Mouse (Mus musculus): Measurements from ENCODE around the gene Mroh2a. TPM values are rescaled to one million over a fixed set of nuclear protein-coding genes. Genes with fewer than 3 reads are reported as not detected.

Mroh2a gene
- polyA plus RNA-seq, 1 experiment from 2014 or later: 0.29 TPM

GRCm38 (mm10) chr1:88248658-88249057 lies 21.9 kb downstream of the Mroh2a start:
- no peak for TF ChIP-seq CTCF (IDR thresholded peaks at IDR 0.05; ENCODE audit: low read depth)
- H3K9me3 ChIP-seq (ENCODE audit: control insufficient read depth): peaks cover 43% of the 10 kb centered on the region
- WGBS: 64% methylated on average over 4 of the region's 4 CpGs

GRCm38 (mm10) chr1:88249596-88249995 lies 22.8 kb downstream of the Mroh2a start:
- no peaks in the 10 kb centered on the region for H3K36me3 ChIP-seq (ENCODE audit: control insufficient read depth, insufficient read depth)
- no peaks in the 10 kb centered on the region for H3K27me3 ChIP-seq (replicated peaks; ENCODE audit: control insufficient read depth, insufficient read depth, low read length)
- H3K9ac ChIP-seq (ENCODE audit: low read depth, low read length): no peak overlapping the region
- no peak overlapping the region for H3K4me2 ChIP-seq (replicated peaks; ENCODE audit: low read depth)
- no peak for TF ChIP-seq CTCF (IDR thresholded peaks at IDR 0.05; ENCODE audit: low read depth)
- ATAC-seq: no peak
- H3K9me3 ChIP-seq (ENCODE audit: control insufficient read depth): peaks cover 43% of the 10 kb centered on the region
- H3K4me1 ChIP-seq (replicated peaks; ENCODE audit: control insufficient read depth, insufficient read depth, low read length): no peaks in the 10 kb centered on the region
- H3K27ac ChIP-seq (ENCODE audit: low read depth, low read length): no peak overlapping the region
- 80% methylated on average over 7 of the region's 7 CpGs for WGBS
- H3K4me3 ChIP-seq (ENCODE audit: low read depth, low read length): no peak overlapping the region

More at GRCm38 (mm10) chr1:88248658-88249057, 21.9 kb downstream of the Mroh2a start:
- H3K4me2 ChIP-seq (replicated peaks; ENCODE audit: low read depth): no peak overlapping the region
- no peaks in the 10 kb centered on the region for H3K4me1 ChIP-seq (replicated peaks; ENCODE audit: control insufficient read depth, insufficient read depth, low read length)
- no peak overlapping the region for H3K27ac ChIP-seq (ENCODE audit: low read depth, low read length)
- no peak overlapping the region for H3K9ac ChIP-seq (ENCODE audit: low read depth, low read length)
- no peaks in the 10 kb centered on the region for H3K27me3 ChIP-seq (replicated peaks; ENCODE audit: control insufficient read depth, insufficient read depth, low read length)
- no peak overlapping the region for H3K4me3 ChIP-seq (ENCODE audit: low read depth, low read length)
- no peaks in the 10 kb centered on the region for H3K36me3 ChIP-seq (ENCODE audit: control insufficient read depth, insufficient read depth)
- ATAC-seq: no peak

- Histone ChIP-seq H3K4me3 (ENCODE audit: low read depth, low read length) (no peak overlapping the region), H3K9ac (ENCODE audit: low read depth, low read length) (no peak overlapping the region), H3K4me2 (replicated peaks; ENCODE audit: low read depth) (no peak overlapping the region), H3K36me3 (ENCODE audit: control insufficient read depth, insufficient read depth) (no peaks in the 10 kb centered on the region), H3K9me3 (ENCODE audit: control insufficient read depth) (peaks cover 43% of the 10 kb centered on the region), H3K4me1 (replicated peaks; ENCODE audit: control insufficient read depth, insufficient read depth, low read length) (no peaks in the 10 kb centered on the region), H3K27me3 (replicated peaks; ENCODE audit: control insufficient read depth, insufficient read depth, low read length) (no peaks in the 10 kb centered on the region), H3K27ac (ENCODE audit: low read depth, low read length) (no peak overlapping the region)
- TF ChIP-seq CTCF (IDR thresholded peaks at IDR 0.05; ENCODE audit: low read depth): no peak
- 78% methylated on average over 5 of the region's 5 CpGs for WGBS
- ATAC-seq: no peak
Measured at GRCm38 (mm10) chr1:88250023-88250422, 23.2 kb downstream of the Mroh2a start.

GRCm38 (mm10) chr1:88253106-88253505 lies 26.3 kb downstream of the Mroh2a start:
- H3K27ac ChIP-seq (ENCODE audit: low read depth, low read length): no peak overlapping the region
- peaks cover 25% of the 10 kb centered on the region for H3K9me3 ChIP-seq (ENCODE audit: control insufficient read depth)
- H3K4me3 ChIP-seq (ENCODE audit: low read depth, low read length): no peak overlapping the region
- WGBS: 66% methylated on average over 8 of the region's 8 CpGs
- no peak overlapping the region for H3K9ac ChIP-seq (ENCODE audit: low read depth, low read length)
- H3K4me2 ChIP-seq (replicated peaks; ENCODE audit: low read depth): no peak overlapping the region
- no peaks in the 10 kb centered on the region for H3K4me1 ChIP-seq (replicated peaks; ENCODE audit: control insufficient read depth, insufficient read depth, low read length)
- H3K27me3 ChIP-seq (replicated peaks; ENCODE audit: control insufficient read depth, insufficient read depth, low read length): no peaks in the 10 kb centered on the region
- ATAC-seq: peak; percentile 17; the same call in 1 of the 2 replicates
- no peaks in the 10 kb centered on the region for H3K36me3 ChIP-seq (ENCODE audit: control insufficient read depth, insufficient read depth)
- no peak for TF ChIP-seq CTCF (IDR thresholded peaks at IDR 0.05; ENCODE audit: low read depth)

GRCm38 (mm10) chr1:88253540-88253939 lies 26.8 kb downstream of the Mroh2a start:
- ATAC-seq: peak; percentile 44
- no peak overlapping the region for H3K4me3 ChIP-seq (ENCODE audit: low read depth, low read length)
- H3K9ac ChIP-seq (ENCODE audit: low read depth, low read length): no peak overlapping the region
- whole genome bisulfite sequencing: 69% methylated on average over 6 of the region's 6 CpGs
- no peaks in the 10 kb centered on the region for H3K4me1 ChIP-seq (replicated peaks; ENCODE audit: control insufficient read depth, insufficient read depth, low read length)
- H3K36me3 ChIP-seq (ENCODE audit: control insufficient read depth, insufficient read depth): no peaks in the 10 kb centered on the region
- H3K27me3 ChIP-seq (replicated peaks; ENCODE audit: control insufficient read depth, insufficient read depth, low read length): no peaks in the 10 kb centered on the region
- H3K27ac ChIP-seq (ENCODE audit: low read depth, low read length): no peak overlapping the region
- H3K4me2 ChIP-seq (replicated peaks; ENCODE audit: low read depth): no peak overlapping the region
- no peak for TF ChIP-seq CTCF (IDR thresholded peaks at IDR 0.05; ENCODE audit: low read depth)
- H3K9me3 ChIP-seq (ENCODE audit: control insufficient read depth): peaks cover 25% of the 10 kb centered on the region

GRCm38 (mm10) chr1:88254793-88255465 lies 28.1 kb downstream of the Mroh2a start:
- Histone ChIP-seq H3K27ac (ENCODE audit: low read depth, low read length) (no peak overlapping the region), H3K4me1 (replicated peaks; ENCODE audit: control insufficient read depth, insufficient read depth, low read length) (peaks cover 3% of the 10 kb centered on the region), H3K27me3 (replicated peaks; ENCODE audit: control insufficient read depth, insufficient read depth, low read length) (no peaks in the 10 kb centered on the region), H3K9me3 (ENCODE audit: control insufficient read depth) (peaks cover 22% of the 10 kb centered on the region), H3K4me3 (ENCODE audit: low read depth, low read length) (no peak overlapping the region), H3K9ac (ENCODE audit: low read depth, low read length) (no peak overlapping the region), H3K4me2 (replicated peaks; ENCODE audit: low read depth) (no peak overlapping the region), H3K36me3 (ENCODE audit: control insufficient read depth, insufficient read depth) (peaks cover 7% of the 10 kb centered on the region; the same call in 1 of the 2 replicates)
- no peak for ATAC-seq
- 85% methylated on average over 12 of the region's 12 CpGs for WGBS
- no peak for TF ChIP-seq CTCF (IDR thresholded peaks at IDR 0.05; ENCODE audit: low read depth)

Measured in intestine, postnatal 0 days (tissue).